Mouse (Mus musculus): ENCODE results near the gene Nek9.

The Nek9 gene

GRCm38 (mm10) chr12:85339243-85339729, at the start of gene Nek9:
TSS of gene Nek9 (minus strand) at chr12:85339362.
- DNase-seq: peak; percentile 96

- no peak for DNase-seq
These were observed 46.8 kb upstream of the Nek9 start for GRCm38 (mm10) chr12:85385995-85386375.

- DNase-seq: no peak
These were observed 46.3 kb upstream of the Nek9 start for GRCm38 (mm10) chr12:85385329-85385994.

GRCm38 (mm10) chr12:85382761-85383680, 43.9 kb upstream of the Nek9 start:
- DNase-seq: no peak

- no peak for DNase-seq
These were observed 42.4 kb upstream of the Nek9 start for GRCm38 (mm10) chr12:85381570-85381969.

- no peak for DNase-seq
These were observed 41.8 kb upstream of the Nek9 start for GRCm38 (mm10) chr12:85380942-85381341.

GRCm38 (mm10) chr12:85380308-85380707, 41.1 kb upstream of the Nek9 start:
- DNase-seq: no peak

GRCm38 (mm10) chr12:85378271-85378670, 39.1 kb upstream of the Nek9 start:
- DNase-seq: no peak

GRCm38 (mm10) chr12:85374561-85375272, 35.6 kb upstream of the Nek9 start, which contains the start of gene Tmed10:
TSS of gene Tmed10 (minus strand) at chr12:85374847.
- peak; percentile 90 for DNase-seq

- peak; percentile 81 for DNase-seq
These were observed 34.7 kb upstream of the Nek9 start for GRCm38 (mm10) chr12:85373591-85374560.

GRCm38 (mm10) chr12:85372068-85372665, 33.0 kb upstream of the Nek9 start:
- DNase-seq: no peak

- DNase-seq: no peak
These were observed 29.4 kb upstream of the Nek9 start for GRCm38 (mm10) chr12:85368441-85369063.

- DNase-seq: no peak
These were observed 27.1 kb upstream of the Nek9 start for GRCm38 (mm10) chr12:85366271-85366670.

- no peak for DNase-seq
These were observed 23.3 kb upstream of the Nek9 start for GRCm38 (mm10) chr12:85362510-85362909.

- no peak for DNase-seq
These were observed 22.4 kb upstream of the Nek9 start for GRCm38 (mm10) chr12:85361580-85361979.

- DNase-seq: no peak
These were observed 22.0 kb upstream of the Nek9 start for GRCm38 (mm10) chr12:85361165-85361564.

- no peak for DNase-seq
These were observed 14.9 kb upstream of the Nek9 start for GRCm38 (mm10) chr12:85354061-85354460.

GRCm38 (mm10) chr12:85350407-85351232, 11.5 kb upstream of the Nek9 start:
- DNase-seq: no peak

- no peak for DNase-seq
These were observed 9.2 kb upstream of the Nek9 start for GRCm38 (mm10) chr12:85348338-85348737.

- DNase-seq: no peak
These were observed 8.0 kb upstream of the Nek9 start for GRCm38 (mm10) chr12:85347196-85347595.
